Mouse (Mus musculus) adrenal gland, adult 2 months (tissue): Measurements from ENCODE around the gene Drc3. TPM values are rescaled to one million over a fixed set of nuclear protein-coding genes. Genes with fewer than 3 reads are reported as not detected.

ENCODE experiments used
- polyA plus RNA-seq: library from polyadenylated mRNA; depleted of rRNA; stranded (reverse); fragments of >200 nt; gene quantifications from 2 replicates; pipeline ENCODE4 v1.2.3, GENCODE M21; 2012; rRNA removed
- total RNA-seq, 2 experiments: library from RNA; stranded (reverse); gene quantifications; 2 replicates each; pipeline ENCODE4 v1.2.3; 2021

The Drc3 gene
- total and polyA plus RNA-seq, 3 experiments = 0.61 to 1.5 (median 1.0) TPM

Other genes with a start within 250 kb of the Drc3 start
- 10 to 100 TPM; 41.4 to 46.7 TPM for gene Rai1, start 248.3 kb upstream of the Drc3 start, total RNA-seq
- gene Rai1, start 248.3 kb upstream of the Drc3 start, polyA plus RNA-seq = 72.1 and 82.5 TPM in 2 replicates
- gene Srebf1, start 130.7 kb upstream of the Drc3 start, total RNA-seq = 100 to 1,000 TPM; 201 to 250 TPM
- gene Srebf1, start 130.7 kb upstream of the Drc3 start, polyA plus RNA-seq = 661 and 745 TPM in 2 replicates
- gene Tom1l2, start 424 bp upstream of the Drc3 start, total RNA-seq = 10 to 100 TPM; 71.9 to 78.5 TPM
- 159 and 181 TPM in 2 replicates for gene Tom1l2, start 424 bp upstream of the Drc3 start, polyA plus RNA-seq
- 10 to 100 TPM; 45.9 to 53.9 TPM for gene Gid4, start 63.8 kb downstream of the Drc3 start, total RNA-seq
- gene Gid4, start 63.8 kb downstream of the Drc3 start, polyA plus RNA-seq = 52.7 and 56.1 TPM in 2 replicates
- gene Atpaf2, start 65.1 kb downstream of the Drc3 start, total RNA-seq = 10 to 100 TPM; 81.2 to 90.9 TPM
- gene Atpaf2, start 65.1 kb downstream of the Drc3 start, polyA plus RNA-seq = 48.7 and 51.3 TPM in 2 replicates
- gene Drg2, start 101.3 kb downstream of the Drc3 start, total RNA-seq = 10 to 100 TPM; 63.2 to 72.2 TPM
- 36.6 and 40.5 TPM in 2 replicates for gene Drg2, start 101.3 kb downstream of the Drc3 start, polyA plus RNA-seq
- gene Myo15, start 116.0 kb downstream of the Drc3 start, total RNA-seq = under 1 TPM; 0.14 to 0.20 TPM
- gene Myo15, start 116.0 kb downstream of the Drc3 start, polyA plus RNA-seq = 0.26 and 0.47 TPM in 2 replicates
- gene Alkbh5, start 183.1 kb downstream of the Drc3 start, total RNA-seq = 10 to 100 TPM; 93.8 to 98.1 TPM
- gene Alkbh5, start 183.1 kb downstream of the Drc3 start, polyA plus RNA-seq = 37.9 and 39.3 TPM in 2 replicates